Mouse (Mus musculus) CH12.LX (cell line): ENCODE measurements at regions not wholly inside any gene's neighbourhood (a gene's known extent, or its start where the extent isn't known, plus 50 kb on each side); places are given as distances from the start of the nearest gene placed in this dataset.

Source experiments
- DNase-seq: peaks from one replicate; pipeline ENCODE4 v3.0.0-alpha.2; 2013; ENCODE audit errors: extremely low read depth
- H3K27ac ChIP-seq: 2 replicates; pipeline ENCODE4 v1.5.1; 2012; ENCODE audit warnings: low read depth, mild to moderate bottlenecking, control low read depth, moderate library complexity; ENCODE audit not compliant: insufficient read depth
- H3K27me3 ChIP-seq: replicated peaks from 2 replicates; pipeline ENCODE3; 2012; ENCODE audit warnings: inconsistent platforms
- H3K36me3 ChIP-seq, 2 experiments: replicated peaks in 1 of 2; 2 replicates each; pipeline versions ENCODE3 to v1.6.1; 2012; ENCODE audit warnings: inconsistent platforms in 1 of 2, low read length in 1 of 2, mild to moderate bottlenecking in 1 of 2, mixed read lengths in 1 of 2, moderate library complexity in 1 of 2; ENCODE audit not compliant: control insufficient read depth in 1 of 2, insufficient read depth in 1 of 2
- H3K4me1 ChIP-seq, 2 experiments: 2 replicates each; pipeline ENCODE4 v1.6.1; 2012; ENCODE audit warnings: inconsistent platforms in 1 of 2, moderate library complexity in 1 of 2; ENCODE audit not compliant: insufficient read depth in 2 of 2, control insufficient read depth in 1 of 2
- H3K4me2 ChIP-seq: 2 replicates; pipeline ENCODE4 v1.6.1; 2012; ENCODE audit warnings: low read depth, mild to moderate bottlenecking, control low read depth; ENCODE audit not compliant: poor library complexity, insufficient read depth, severe bottlenecking
- H3K4me3 ChIP-seq, 3 experiments: fragments of 150-350 bp in 1 of 3; sonication (generic) in 1 of 3; replicated peaks in 1 of 3; 2 replicates each; pipeline versions ENCODE3 to v1.5.1; 2011 to 2012; ENCODE audit warnings: low read depth in 2 of 3, low read length in 2 of 3, mild to moderate bottlenecking in 2 of 3, moderate library complexity in 2 of 3, control low read depth in 1 of 3, improper control_type of control experiment in 1 of 3, inconsistent platforms in 1 of 3, mixed read lengths in 1 of 3; ENCODE audit not compliant: poor library complexity in 1 of 3
- H3K79me2 ChIP-seq: replicated peaks from 2 replicates; pipeline ENCODE4 v1.6.1; 2012; ENCODE audit warnings: mild to moderate bottlenecking, moderate library complexity; ENCODE audit not compliant: control insufficient read depth, poor library complexity, insufficient read depth, severe bottlenecking; ENCODE audit errors: extremely low read depth
- H3K9ac ChIP-seq: 2 replicates; pipeline ENCODE4 v1.6.1; 2012; ENCODE audit warnings: low read depth, mild to moderate bottlenecking, control low read depth, moderate library complexity; ENCODE audit not compliant: insufficient read depth
- H3K9me3 ChIP-seq: replicated peaks from 2 replicates; pipeline ENCODE3; 2012; ENCODE audit warnings: low read length, inconsistent platforms, mixed read lengths
- BHLHE40 ChIP-seq: IDR thresholded peaks from 2 replicates; pipeline ENCODE4 v1.6.1; 2011; ENCODE audit warnings: mild to moderate bottlenecking, low read depth, low read length, improper control_type of control experiment
- CHD2 ChIP-seq: IDR thresholded peaks from 2 replicates; pipeline ENCODE4 v1.6.1; 2011; ENCODE audit warnings: low read length, improper control_type of control experiment
- E2F4 ChIP-seq: IDR thresholded peaks from 2 replicates; pipeline ENCODE4 v1.6.1; 2011; ENCODE audit warnings: low read depth, low read length, improper control_type of control experiment; ENCODE audit not compliant: insufficient replicate concordance
- ELF1 ChIP-seq: IDR thresholded peaks from 2 replicates; pipeline ENCODE4 v1.6.1; 2014; ENCODE audit warnings: low read depth, mild to moderate bottlenecking, inconsistent platforms, low read length, improper control_type of control experiment
- ETS1 ChIP-seq: conservative IDR thresholded peaks from 2 replicates; pipeline ENCODE4 v1.6.1; 2012; ENCODE audit warnings: low read depth, mild to moderate bottlenecking, inconsistent platforms, low read length, improper control_type of control experiment, moderate library complexity
- GABPA ChIP-seq: IDR thresholded peaks from 2 replicates; pipeline ENCODE4 v1.6.1; 2012; ENCODE audit warnings: low read depth, low read length, improper control_type of control experiment, inconsistent platforms; ENCODE audit not compliant: insufficient replicate concordance
- HCFC1 ChIP-seq: IDR thresholded peaks from 2 replicates; pipeline ENCODE4 v1.6.1; 2012; ENCODE audit warnings: low read depth, mild to moderate bottlenecking, inconsistent platforms, low read length, improper control_type of control experiment
- JUND ChIP-seq: conservative IDR thresholded peaks from 2 replicates; pipeline ENCODE4 v1.6.1; 2011; ENCODE audit warnings: low read depth, low read length, improper control_type of control experiment
- KAT2A ChIP-seq: IDR thresholded peaks from 2 replicates; pipeline ENCODE4 v1.6.1; 2012; ENCODE audit warnings: low read length, improper control_type of control experiment, inconsistent platforms; ENCODE audit not compliant: insufficient replicate concordance
- MAFK ChIP-seq: IDR thresholded peaks from 2 replicates; pipeline ENCODE4 v1.6.1; 2011; ENCODE audit warnings: low read length, improper control_type of control experiment; ENCODE audit not compliant: insufficient replicate concordance
- MAX ChIP-seq: IDR thresholded peaks from 2 replicates; pipeline ENCODE4 v1.6.1; 2011; ENCODE audit warnings: low read length, improper control_type of control experiment
- MAZ ChIP-seq: IDR thresholded peaks from 2 replicates; pipeline ENCODE4 v1.6.1; 2012; ENCODE audit warnings: low read depth, mild to moderate bottlenecking, inconsistent platforms, low read length, improper control_type of control experiment, moderate library complexity
- MEF2A ChIP-seq: IDR thresholded peaks from 2 replicates; pipeline ENCODE4 v1.6.1; 2014; ENCODE audit warnings: low read depth, mild to moderate bottlenecking, inconsistent platforms, low read length, improper control_type of control experiment, borderline replicate concordance
- MXI1 ChIP-seq: IDR thresholded peaks from 2 replicates; pipeline ENCODE4 v1.6.1; 2011; ENCODE audit warnings: mild to moderate bottlenecking, low read depth, low read length, improper control_type of control experiment
- NELFE ChIP-seq: IDR thresholded peaks from 2 replicates; pipeline ENCODE4 v1.6.1; 2011; ENCODE audit warnings: low read depth, low read length, improper control_type of control experiment
- SMC3 ChIP-seq: IDR thresholded peaks from 2 replicates; pipeline ENCODE4 v1.6.1; 2011; ENCODE audit warnings: low read depth, low read length, improper control_type of control experiment
- TBP ChIP-seq: conservative IDR thresholded peaks from 2 replicates; pipeline ENCODE4 v1.6.1; 2011; ENCODE audit warnings: low read depth, low read length, improper control_type of control experiment
- ZC3H11A ChIP-seq: IDR thresholded peaks from 2 replicates; pipeline ENCODE4 v1.6.1; 2012; ENCODE audit warnings: low read depth, mild to moderate bottlenecking, inconsistent platforms, low read length, improper control_type of control experiment
- ZMIZ1 ChIP-seq: IDR thresholded peaks from 2 replicates; pipeline ENCODE4 v1.6.1; 2012; ENCODE audit warnings: low read depth, mild to moderate bottlenecking, inconsistent platforms, low read length, improper control_type of control experiment
- dilution Hi-C: fragments of 300-500 bp; cut with MboI; formaldehyde crosslinking; loops from 2 replicates; pipeline ENCODE4 v1.14.3; 2020; ENCODE audit warnings: low sequenced_read_pairs; ENCODE audit not compliant: extremely low pct_unique_long_range_greater_than_20kb, extremely low pct_ligation_motif_present
- in situ Hi-C: fragments of 300-500 bp; cut with MboI; formaldehyde crosslinking; loops from 3 replicates; pipeline ENCODE4 v1.14.3; 2019; ENCODE audit warnings: low sequenced_read_pairs, low pct_ligation_motif_present, low pct_unique_long_range_greater_than_20kb, mixed read lengths

DNA sequence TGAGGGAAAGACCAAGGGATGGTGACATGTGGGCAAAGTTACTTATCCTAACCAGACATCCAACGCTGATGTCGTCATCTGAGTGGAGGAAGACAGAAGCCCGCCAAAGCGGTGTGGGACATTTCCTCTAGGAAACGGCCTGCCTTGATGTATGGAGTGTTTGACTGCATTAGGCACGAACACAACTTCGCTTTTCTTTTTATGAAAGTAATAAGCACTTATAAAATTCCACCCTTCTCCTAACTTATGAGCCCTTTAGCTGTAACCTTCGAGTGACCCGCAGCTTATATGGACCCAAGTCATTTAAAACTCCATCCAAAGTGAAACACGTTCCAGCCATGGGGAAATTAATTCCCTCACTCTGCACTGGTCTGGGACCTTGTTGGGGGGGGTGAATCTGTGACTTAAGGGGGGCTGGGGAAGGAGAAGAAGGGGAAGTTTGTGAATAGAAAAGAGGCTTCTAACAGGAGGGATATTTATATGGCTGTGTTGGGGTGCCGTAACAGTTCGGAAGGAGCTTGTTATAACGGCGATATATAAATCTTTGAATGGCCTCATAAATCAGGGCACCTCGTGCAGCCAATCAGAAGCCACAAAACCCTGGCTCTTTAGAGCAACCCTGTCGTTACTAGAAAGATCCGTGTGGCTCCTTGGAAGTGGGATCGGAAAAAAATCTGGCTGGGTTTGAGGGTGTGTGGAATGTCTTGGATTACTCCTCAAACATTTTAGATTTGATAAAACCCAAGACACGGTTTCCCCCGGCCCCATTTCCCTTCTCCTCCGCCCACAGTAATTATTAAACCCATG lies 280.9 kb downstream of the Med13l start:
- TF ChIP-seq MAFK (no peak), HCFC1 (no peak)
- Histone ChIP-seq H3K9ac (no peak overlapping the region), H3K27ac (no peak overlapping the region), H3K79me2 (no peaks in the 10 kb centered on the region), H3K36me3 (no peaks in the 10 kb centered on the region), H3K4me1 (no peaks in the 10 kb centered on the region), H3K4me2 (no peak overlapping the region), H3K9me3 (peaks cover 85% of the 10 kb centered on the region), H3K4me3 (no peak overlapping the region), H3K27me3 (no peaks in the 10 kb centered on the region)
- no peak for DNase-seq
- dilution Hi-C loops = no loop called here
- in situ Hi-C loops = no loop called here

DNA sequence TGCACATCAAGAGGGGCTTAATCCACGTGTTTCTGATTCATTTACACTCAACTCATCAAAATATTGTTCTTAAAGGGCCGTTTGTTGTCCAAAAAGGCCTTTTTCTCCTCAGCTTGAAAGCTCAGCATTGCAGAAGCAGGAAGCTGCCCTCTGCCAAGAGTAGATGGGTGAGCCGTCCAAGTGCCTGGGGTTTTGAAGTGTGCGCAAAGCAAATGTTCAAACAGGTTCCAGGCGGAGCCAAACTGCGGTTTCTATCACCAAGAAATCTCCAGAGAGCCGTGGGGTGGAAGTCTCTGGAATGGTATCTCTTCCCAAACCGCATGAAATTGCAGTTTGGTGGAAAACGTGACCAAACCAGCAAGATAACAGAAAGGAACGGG lies 281.5 kb downstream of the Med13l start:
- H3K9ac ChIP-seq = no peak overlapping the region
- no peak overlapping the region for H3K4me2 ChIP-seq
- H3K79me2 ChIP-seq = no peaks in the 10 kb centered on the region
- H3K27me3 ChIP-seq = no peaks in the 10 kb centered on the region
- H3K4me1 ChIP-seq = no peaks in the 10 kb centered on the region
- H3K4me3 ChIP-seq = no peak overlapping the region
- dilution Hi-C loops = no loop called here
- peaks cover 83% of the 10 kb centered on the region for H3K9me3 ChIP-seq
- H3K36me3 ChIP-seq = no peaks in the 10 kb centered on the region
- H3K27ac ChIP-seq = no peak overlapping the region
- TF ChIP-seq NELFE = no peak
- no peak for DNase-seq
- in situ Hi-C loops = no loop called here

DNA sequence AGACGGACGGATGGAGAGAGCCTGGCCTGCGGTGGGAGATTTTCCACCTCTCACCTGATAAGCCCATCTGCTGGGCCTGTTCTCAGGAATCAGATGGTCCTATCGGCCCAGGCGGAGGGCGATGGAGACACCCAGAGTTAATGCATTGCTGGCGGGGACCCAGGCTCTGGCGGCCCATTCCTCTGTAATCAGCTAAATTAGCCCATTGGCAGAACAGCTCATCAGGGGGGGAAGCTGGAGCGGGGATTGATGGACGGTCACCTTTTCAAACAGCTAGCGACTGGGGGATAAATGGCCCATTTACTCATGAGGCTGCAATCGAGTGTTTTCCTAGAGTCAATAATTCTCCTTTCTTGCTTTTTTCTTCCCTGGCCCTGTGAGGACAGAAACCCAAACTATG lies 296.5 kb downstream of the Med13l start:
- in situ Hi-C loops = no loop called here
- TF ChIP-seq TBP = no peak
- TF ChIP-seq SMC3 = no peak
- TF ChIP-seq MAZ = no peak
- no peak for TF ChIP-seq BHLHE40
- no peak for TF ChIP-seq GABPA
- no peak for TF ChIP-seq CHD2
- TF ChIP-seq ETS1 = no peak
- TF ChIP-seq MXI1 = no peak
- no peak for TF ChIP-seq ELF1
- TF ChIP-seq ZMIZ1 = no peak
- no peak for TF ChIP-seq MAX
- TF ChIP-seq ZC3H11A = no peak
- no peak for TF ChIP-seq KAT2A
- TF ChIP-seq E2F4 = no peak
- TF ChIP-seq JUND = no peak
- no peak for TF ChIP-seq MAFK
- TF ChIP-seq MEF2A = no peak

More for the DNA sequence above, 296.5 kb downstream of the Med13l start:
- H3K36me3 ChIP-seq = no peaks in the 10 kb centered on the region
- no peak overlapping the region for H3K9ac ChIP-seq
- H3K4me2 ChIP-seq = no peak overlapping the region
- no peaks in the 10 kb centered on the region for H3K27me3 ChIP-seq
- H3K9me3 ChIP-seq = peaks cover 76% of the 10 kb centered on the region
- H3K4me3 ChIP-seq = no peak overlapping the region
- no peak for DNase-seq
- no peaks in the 10 kb centered on the region for H3K79me2 ChIP-seq
- dilution Hi-C loops = no loop called here
- H3K27ac ChIP-seq = no peak overlapping the region
- H3K4me1 ChIP-seq = no peaks in the 10 kb centered on the region
